Mouse (Mus musculus): ENCODE data around the gene Plxna3. TPM values are rescaled to one million over a fixed set of nuclear protein-coding genes. Genes with fewer than 3 reads are reported as not detected.
"Not testable (repeated sequence)": the region's sequence is repeated elsewhere in the genome, so short reads cannot be mapped to it uniquely, and the experiment has no call there.

Plxna3 gene
- polyA plus RNA-seq, 1 experiment from 2014 or later = 1.5 TPM

DNA sequence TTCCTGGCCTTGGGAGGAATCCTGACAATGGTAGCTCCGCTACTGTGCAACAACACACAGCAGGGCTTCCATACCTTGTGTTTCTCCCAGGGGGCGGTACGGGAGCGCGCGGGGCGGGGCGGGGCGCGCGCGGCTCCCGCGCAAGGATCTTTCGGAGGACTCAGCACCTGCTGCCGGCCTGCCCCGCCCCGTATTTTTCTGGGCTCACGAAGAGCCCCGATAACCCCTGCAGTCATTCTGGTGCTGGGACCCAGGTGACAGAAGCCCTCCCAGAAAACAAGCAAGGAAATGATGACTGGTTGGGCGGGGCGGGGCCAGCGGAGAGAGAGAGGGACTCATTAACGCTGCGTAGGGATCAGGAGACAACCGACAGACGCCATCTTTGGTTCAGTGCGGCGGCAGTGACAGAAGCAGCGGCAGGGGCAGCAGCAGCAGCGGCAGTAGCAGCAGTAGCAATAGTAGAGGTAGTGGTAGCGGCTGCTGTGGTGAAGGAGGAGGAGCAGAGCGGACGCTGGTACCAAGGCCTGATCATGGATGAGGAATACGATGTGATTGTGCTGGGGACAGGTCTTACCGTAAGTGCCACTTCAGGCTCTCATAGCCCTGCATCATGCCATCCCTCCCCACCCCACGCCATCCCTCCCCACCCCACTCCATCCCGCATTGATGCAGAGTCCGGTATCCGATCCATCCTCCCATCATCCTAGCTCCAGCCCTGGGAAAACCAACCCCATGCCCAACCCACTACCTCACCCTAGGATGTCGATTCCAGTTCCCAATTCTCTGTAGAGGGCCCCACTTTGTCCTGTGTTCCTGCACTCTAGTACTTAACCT, 23.8 kb upstream of the Plxna3 start, which contains the start of gene Gdi1:
Gene Gdi1 (plus strand): TSS at position 132 of the 834 bp plus-strand sequence.
- peak within 1 kb of the TSS; percentile 71 for H3K9ac ChIP-seq
- 9% methylated on average over 41 of the region's 41 CpGs for WGBS (ENCODE audit: insufficient replicate concordance)

DNA sequence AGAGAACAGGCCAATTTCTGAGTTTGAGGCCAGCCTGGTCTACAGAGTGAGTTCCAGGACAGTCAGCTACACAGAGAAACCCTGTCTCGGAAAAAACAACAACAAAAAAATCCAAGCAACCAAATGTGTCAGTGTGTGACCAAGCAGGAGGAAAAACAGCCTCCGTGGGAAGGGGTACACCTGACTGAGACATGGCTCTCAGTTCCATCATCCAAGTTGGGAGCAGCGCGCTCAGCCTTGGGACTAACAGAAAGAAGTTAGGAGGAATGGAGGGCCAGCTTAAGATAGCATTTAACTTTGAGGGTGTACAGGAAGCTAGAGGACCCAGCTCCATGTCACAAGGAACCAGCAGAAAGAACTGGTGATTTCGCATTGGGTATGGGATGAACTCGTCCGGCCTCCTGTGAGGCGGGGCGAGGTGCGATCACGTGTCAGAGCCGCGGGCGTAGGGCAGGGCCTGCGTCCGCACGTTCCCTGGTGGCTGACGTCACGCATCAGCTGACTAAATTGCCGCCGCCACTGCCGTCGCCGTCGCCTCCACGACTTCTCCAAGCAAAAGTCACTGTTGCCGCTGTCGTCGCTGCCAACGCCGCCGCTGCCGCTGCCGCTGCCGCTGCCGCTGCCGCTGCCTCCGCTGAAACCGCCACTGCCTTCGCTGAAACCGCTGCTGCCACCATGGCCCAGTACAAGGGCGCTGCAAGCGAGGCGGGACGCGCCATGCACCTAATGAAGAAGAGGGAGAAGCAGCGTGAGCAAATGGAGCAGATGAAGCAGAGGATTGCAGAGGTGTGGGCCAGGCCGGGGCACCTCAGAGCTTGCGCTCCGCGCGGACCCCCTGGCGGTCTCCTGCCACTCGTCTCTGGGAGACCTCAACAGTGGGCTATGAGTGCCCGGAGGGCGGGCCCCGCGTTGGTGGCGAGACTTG, 16.1 kb upstream of the Plxna3 start, which contains the start of gene Fam50a:
Gene Fam50a (plus strand): TSS at position 494 of the 925 bp plus-strand sequence.
- Histone ChIP-seq H3K4me2 (peak within 1 kb of the TSS; percentile 87), H3K4me1 (replicated peaks) (peaks cover 20% of the 10 kb centered on the region), H3K27me3 (no peaks in the 10 kb centered on the region), H3K27ac (replicated peaks) (peak within 1 kb of the TSS; percentile 82), H3K9ac (peak within 1 kb of the TSS; percentile 74), H3K36me3 (replicated peaks) (peaks cover 42% of the 10 kb centered on the region), H3K9me3 (replicated peaks) (no peaks in the 10 kb centered on the region), H3K4me3 (replicated peaks) (peak within 1 kb of the TSS; percentile 71)
- 10% methylated on average over 57 of the region's 59 CpGs for WGBS (ENCODE audit: insufficient replicate concordance)
- peak; percentile 95 for ATAC-seq (ENCODE audit: insufficient read depth)

More for the DNA sequence above, 23.8 kb upstream of the Plxna3 start, which contains the start of gene Gdi1:
- Histone ChIP-seq H3K27me3 (no peaks in the 10 kb centered on the region), H3K9me3 (replicated peaks) (no peaks in the 10 kb centered on the region), H3K4me2 (peak within 1 kb of the TSS; percentile 74), H3K4me1 (replicated peaks) (peaks cover 19% of the 10 kb centered on the region), H3K4me3 (replicated peaks) (peak within 1 kb of the TSS; percentile 73), H3K36me3 (replicated peaks) (peaks cover 82% of the 10 kb centered on the region), H3K27ac (replicated peaks) (peak within 1 kb of the TSS; percentile 89)
- ATAC-seq (ENCODE audit: insufficient read depth) = peak; percentile 86

DNA sequence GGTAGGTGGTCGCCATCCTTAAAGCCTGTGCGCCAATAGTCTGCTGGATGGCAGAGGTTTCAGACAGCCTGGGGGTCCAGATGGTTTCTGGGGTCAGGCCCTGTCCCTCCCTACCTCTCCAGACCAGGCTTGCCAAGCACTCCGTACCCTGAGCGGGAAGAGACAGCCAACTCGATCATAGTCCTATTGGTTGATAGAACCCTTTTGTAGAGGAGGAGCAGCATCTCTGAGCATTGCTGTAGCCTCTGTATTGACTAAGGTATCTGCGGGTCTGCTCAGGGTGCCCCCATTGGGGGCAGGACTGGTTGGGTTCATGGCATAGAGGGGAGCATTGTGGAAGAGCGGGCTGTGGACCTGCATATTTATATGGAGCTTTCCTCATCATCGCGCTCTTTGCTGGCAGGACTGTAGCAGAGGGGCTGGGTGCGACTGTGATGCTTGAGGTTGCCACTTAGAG, 377 bp downstream of the Plxna3 start:
- Histone ChIP-seq H3K4me2 (peak overlapping the region; percentile 73), H3K4me3 (replicated peaks) (peak overlapping the region; percentile 51), H3K36me3 (replicated peaks) (no peaks in the 10 kb centered on the region), H3K27ac (replicated peaks) (no peak overlapping the region), H3K27me3 (no peaks in the 10 kb centered on the region), H3K9me3 (replicated peaks) (no peaks in the 10 kb centered on the region), H3K9ac (no peak overlapping the region), H3K4me1 (replicated peaks) (peaks cover 14% of the 10 kb centered on the region)
- ATAC-seq (ENCODE audit: insufficient read depth) = no peak; the same call in 1 of the 2 replicates
- 19% methylated on average over 10 of the region's 10 CpGs for WGBS (ENCODE audit: insufficient replicate concordance)

DNA sequence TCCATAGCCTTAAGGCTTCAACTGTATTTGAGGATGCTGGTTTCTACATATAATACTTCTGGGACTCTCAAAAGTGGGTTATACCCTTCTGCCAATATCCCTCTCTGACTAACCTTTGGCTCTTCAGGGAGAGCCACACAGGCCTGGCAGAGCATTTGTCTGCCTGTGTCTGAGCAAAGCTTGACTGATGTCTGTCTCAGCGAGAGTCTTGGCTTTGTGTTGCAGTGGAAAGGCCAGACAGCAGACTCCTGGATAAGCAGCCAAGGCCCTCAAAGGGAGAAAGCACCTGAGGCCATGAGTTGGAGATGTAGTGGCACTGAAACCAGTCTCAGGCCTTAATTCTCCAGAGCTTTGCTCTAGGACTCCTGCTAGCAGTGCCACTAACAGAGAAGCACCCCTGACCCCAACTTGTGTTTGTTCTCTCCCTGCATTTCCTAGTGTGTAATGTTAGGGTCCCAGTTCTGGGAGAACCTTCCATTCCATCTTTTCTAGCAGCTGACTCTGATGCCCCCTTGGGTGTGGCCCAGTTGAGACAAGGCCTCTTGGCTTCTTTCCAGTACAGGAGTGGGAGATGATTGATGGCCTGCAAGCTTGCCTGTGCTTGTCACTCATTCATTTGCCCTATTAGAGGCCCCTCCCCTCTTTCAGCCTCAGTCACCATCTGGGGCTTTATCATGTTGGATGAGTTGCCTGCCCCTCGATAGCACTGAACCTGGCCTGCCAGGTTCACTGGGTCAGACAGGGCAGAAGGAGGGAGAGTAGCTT, 1.5 kb downstream of the Plxna3 start:
- no peaks in the 10 kb centered on the region for H3K9me3 ChIP-seq (replicated peaks)
- H3K27ac ChIP-seq (replicated peaks) = no peak overlapping the region
- H3K27me3 ChIP-seq = no peaks in the 10 kb centered on the region
- no peak overlapping the region for H3K9ac ChIP-seq
- ATAC-seq (ENCODE audit: insufficient read depth) = no peak
- H3K36me3 ChIP-seq (replicated peaks) = no peaks in the 10 kb centered on the region
- peaks cover 14% of the 10 kb centered on the region for H3K4me1 ChIP-seq (replicated peaks)
- H3K4me3 ChIP-seq (replicated peaks) = no peak overlapping the region
- H3K4me2 ChIP-seq = no peak overlapping the region
- 37% methylated on average over 2 of the region's 2 CpGs for WGBS (ENCODE audit: insufficient replicate concordance)

DNA sequence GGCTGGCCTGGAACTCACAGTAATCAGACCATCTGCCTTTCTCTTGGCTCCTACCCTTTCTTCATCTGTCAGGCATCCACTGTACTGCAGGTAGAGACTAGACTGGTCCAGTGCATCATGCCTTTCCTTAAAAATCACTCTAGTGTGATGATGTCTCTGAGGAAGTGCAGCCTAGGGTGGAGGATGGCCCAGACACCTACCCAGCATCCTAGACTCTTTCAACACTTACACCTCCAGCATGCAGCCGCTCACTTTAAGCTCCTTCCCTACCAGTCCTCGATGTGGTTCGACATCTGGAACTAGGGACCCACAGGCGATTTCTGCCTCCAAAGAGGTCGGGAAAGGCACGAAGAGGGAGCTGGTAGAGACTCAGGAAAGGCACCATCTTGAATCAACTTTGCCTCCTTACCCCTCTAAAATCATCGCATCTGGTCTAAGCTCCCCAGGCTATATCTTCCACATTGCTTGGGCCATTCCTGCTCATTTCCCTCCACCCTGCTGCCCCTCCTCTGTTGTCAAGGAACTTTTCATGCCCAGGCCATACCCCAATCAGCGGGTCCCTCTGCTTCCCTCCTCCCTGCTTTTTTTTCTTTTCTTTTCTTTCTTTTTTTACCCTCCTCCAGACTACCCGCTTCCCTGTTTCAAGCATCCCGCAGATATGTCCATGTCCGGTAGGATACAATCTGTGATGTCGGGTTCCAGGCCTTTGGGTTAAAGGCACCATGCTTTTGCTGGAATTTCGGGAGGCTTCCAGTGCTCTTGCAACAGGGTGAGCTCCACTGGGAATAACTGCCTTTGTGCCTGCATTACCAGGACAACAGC, 24.0 kb downstream of the Plxna3 start:
- H3K4me1 ChIP-seq (replicated peaks) = peaks cover 5% of the 10 kb centered on the region; the same call in 1 of the 2 replicates

DNA sequence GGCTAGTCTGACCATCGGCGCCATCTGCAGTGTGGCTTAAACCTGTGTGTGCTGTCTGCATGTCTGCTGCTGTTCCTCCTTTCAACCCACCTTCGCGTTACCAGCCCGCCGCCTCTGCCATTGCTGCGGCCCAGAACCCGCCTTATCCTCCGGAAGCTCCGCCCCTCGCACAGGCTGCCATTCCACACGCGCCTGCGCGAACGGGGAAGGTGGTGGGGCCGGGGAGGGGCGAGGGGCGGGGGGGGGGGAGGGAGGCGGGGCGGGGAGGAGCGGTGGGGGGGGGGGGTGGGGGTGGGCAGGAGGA, 24.6 kb downstream of the Plxna3 start, which contains the start of gene Lage3:
Gene Lage3 (minus strand): TSS at position 152 of the 304 bp plus-strand sequence.
- Histone ChIP-seq H3K27ac (replicated peaks) (no peak within 1 kb of the TSS), H3K27me3 (no peaks in the 10 kb centered on the region), H3K9me3 (replicated peaks) (no peaks in the 10 kb centered on the region), H3K9ac (peak within 1 kb of the TSS; percentile 54), H3K4me1 (replicated peaks) (peaks cover 5% of the 10 kb centered on the region; the same call in 1 of the 2 replicates), H3K4me2 (peak within 1 kb of the TSS; percentile 74), H3K4me3 (replicated peaks) (peak within 1 kb of the TSS; percentile 61), H3K36me3 (replicated peaks) (no peaks in the 10 kb centered on the region)
- ATAC-seq (ENCODE audit: insufficient read depth) = peak; percentile 81
- 25% methylated on average over 17 of the region's 22 CpGs for WGBS (ENCODE audit: insufficient replicate concordance)

More for the DNA sequence above, 24.0 kb downstream of the Plxna3 start:
- H3K27ac ChIP-seq (replicated peaks) = no peak overlapping the region
- no peaks in the 10 kb centered on the region for H3K9me3 ChIP-seq (replicated peaks)
- peak overlapping the region; percentile 54 for H3K9ac ChIP-seq
- H3K27me3 ChIP-seq = no peaks in the 10 kb centered on the region
- ATAC-seq (ENCODE audit: insufficient read depth) = 0 out of 2 replicates have a peak, but pooled peaks have one; percentile 25
- 22% methylated on average over 13 of the region's 13 CpGs for WGBS (ENCODE audit: insufficient replicate concordance)
- H3K4me3 ChIP-seq (replicated peaks) = peak overlapping the region; percentile 61
- no peaks in the 10 kb centered on the region for H3K36me3 ChIP-seq (replicated peaks)
- H3K4me2 ChIP-seq = peak overlapping the region; percentile 74

DNA sequence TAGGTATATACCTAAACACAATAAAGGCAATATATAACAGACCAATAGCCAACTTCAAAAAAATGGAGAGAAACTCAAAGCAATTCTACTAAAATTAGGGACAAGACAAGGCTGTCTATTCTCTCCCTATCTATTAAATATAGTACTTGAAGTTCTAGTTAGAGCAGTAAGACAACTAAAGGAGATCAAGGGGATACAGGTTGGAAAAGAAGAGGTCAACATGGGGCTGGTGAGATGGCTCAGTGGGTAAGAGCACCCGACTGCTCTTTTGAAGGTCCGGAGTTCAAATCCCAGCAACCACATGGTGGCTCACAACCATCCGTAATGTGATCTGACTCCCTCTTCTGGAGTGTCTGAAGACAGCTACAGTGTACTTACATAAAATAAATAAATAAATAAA, 28.2 kb downstream of the Plxna3 start:
- ATAC-seq (ENCODE audit: insufficient read depth); H3K4me2 ChIP-seq; H3K9me3 ChIP-seq (replicated peaks); H3K4me1 ChIP-seq (replicated peaks); H3K27ac ChIP-seq (replicated peaks); H3K9ac ChIP-seq; H3K4me3 ChIP-seq (replicated peaks); H3K36me3 ChIP-seq (replicated peaks); H3K27me3 ChIP-seq: not testable (repeated sequence)
- WGBS (ENCODE audit: insufficient replicate concordance) = 81% methylated on average over 3 of the region's 3 CpGs

DNA sequence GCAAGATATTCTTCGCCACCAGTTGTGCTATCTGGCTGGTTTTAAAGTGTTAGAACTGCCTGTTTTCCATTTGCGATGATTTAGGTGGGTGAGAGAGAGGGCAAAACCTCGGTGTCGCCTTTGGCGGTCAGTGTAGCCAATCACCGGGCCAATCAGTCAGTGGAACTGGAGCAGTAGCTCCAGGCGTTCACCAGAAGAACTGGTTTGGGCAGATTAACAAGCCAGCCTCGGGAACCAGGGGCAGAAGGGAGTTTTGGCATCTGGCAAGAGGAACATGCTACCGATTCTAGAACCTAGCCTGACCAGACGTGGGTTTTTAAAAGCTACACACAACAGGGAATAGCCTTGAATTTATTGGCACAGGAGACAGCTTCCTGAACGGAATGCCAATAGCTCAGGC, 30.3 kb downstream of the Plxna3 start:
- no peaks in the 10 kb centered on the region for H3K36me3 ChIP-seq (replicated peaks)
- 0 out of 2 replicates have a peak, but pooled peaks cover 5% of the 10 kb centered on the region for H3K27me3 ChIP-seq
- no peaks in the 10 kb centered on the region for H3K9me3 ChIP-seq (replicated peaks)
- no peak overlapping the region for H3K4me2 ChIP-seq
- WGBS (ENCODE audit: insufficient replicate concordance) = 39% methylated on average over 11 of the region's 11 CpGs
- no peak overlapping the region for H3K9ac ChIP-seq
- H3K27ac ChIP-seq (replicated peaks) = no peak overlapping the region
- ATAC-seq (ENCODE audit: insufficient read depth) = no peak
- H3K4me1 ChIP-seq (replicated peaks) = no peaks in the 10 kb centered on the region
- H3K4me3 ChIP-seq (replicated peaks) = no peak overlapping the region

DNA sequence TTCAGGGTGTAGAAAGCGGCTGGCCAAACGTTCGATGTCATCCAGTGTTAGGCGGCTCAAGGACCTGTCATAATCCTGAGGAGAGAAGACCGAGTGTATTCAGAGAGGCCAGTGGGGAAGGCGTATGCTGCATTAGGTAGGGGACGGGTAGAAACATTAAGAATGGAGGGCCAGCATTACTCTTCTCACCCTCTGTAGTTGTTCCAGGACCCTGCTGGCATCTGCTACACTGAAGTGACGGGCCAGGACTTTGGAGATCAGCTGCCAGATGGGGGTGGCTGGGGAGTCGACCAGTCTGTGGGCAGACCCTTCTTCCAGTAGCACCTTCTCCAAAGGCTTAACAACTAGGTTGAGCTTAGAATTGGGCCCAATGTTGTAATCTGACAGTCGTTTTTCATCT, 38.6 kb downstream of the Plxna3 start:
- peaks cover 33% of the 10 kb centered on the region for H3K4me1 ChIP-seq (replicated peaks)
- H3K27ac ChIP-seq (replicated peaks) = 0 out of 2 replicates have a peak overlapping the region, but pooled peaks have one; percentile 83
- peak overlapping the region; percentile 73 for H3K4me2 ChIP-seq
- peaks cover 13% of the 10 kb centered on the region; the same call in 1 of the 2 replicates for H3K36me3 ChIP-seq (replicated peaks)
- no peak for ATAC-seq (ENCODE audit: insufficient read depth)
- H3K9ac ChIP-seq = peak overlapping the region; percentile 78
- no peaks in the 10 kb centered on the region for H3K9me3 ChIP-seq (replicated peaks)
- 51% methylated on average over 10 of the region's 10 CpGs for WGBS (ENCODE audit: insufficient replicate concordance)
- H3K27me3 ChIP-seq = no peaks in the 10 kb centered on the region
- peak overlapping the region; percentile 72 for H3K4me3 ChIP-seq (replicated peaks)

Data from liver, embryonic 15.5 days (tissue).